Mouse (Mus musculus): ENCODE results near the gene Smo. TPM values are rescaled to one million over a fixed set of nuclear protein-coding genes. Genes with fewer than 3 reads are reported as not detected.

Gene Smo
- polyA plus RNA-seq, 1 experiment = 4.7 TPM

DNA sequence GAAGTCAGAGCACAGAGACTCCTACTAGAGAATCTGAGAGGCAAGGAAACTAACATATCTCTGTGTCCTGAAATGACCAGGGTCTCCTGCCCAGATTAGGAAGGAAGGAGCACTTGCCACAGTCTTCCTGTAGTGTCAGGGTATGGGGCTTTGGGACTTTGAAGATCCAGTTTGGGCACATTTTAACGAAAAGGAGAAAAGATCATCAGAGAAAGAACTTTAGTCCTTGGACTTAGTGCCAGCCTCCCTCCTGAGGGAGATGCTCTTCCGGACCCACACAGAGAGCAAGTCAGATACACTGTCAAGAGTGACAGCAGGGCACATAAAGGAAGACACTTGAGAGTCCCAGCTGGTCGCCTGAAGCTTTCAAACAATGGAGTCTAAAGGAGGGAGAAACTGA lies 68.7 kb downstream of the Smo start:
- H3K4me3 ChIP-seq (ENCODE audit: control insufficient read depth, low read depth, low read length) = no peak overlapping the region
- TF ChIP-seq POLR2A (IDR thresholded peaks at IDR 0.05; ENCODE audit: control insufficient read depth, low read depth, low read length) (no peak), CTCF (IDR thresholded peaks at IDR 0.05; ENCODE audit: control insufficient read depth, insufficient read depth, insufficient replicate concordance, low read depth, low read length) (no peak)
- H3K27ac ChIP-seq (ENCODE audit: control insufficient read depth, insufficient read depth, low read depth, low read length) = no peak overlapping the region
- H3K36me3 ChIP-seq (ENCODE audit: control insufficient read depth, insufficient read depth, low read length) = no peaks in the 10 kb centered on the region
- H3K27me3 ChIP-seq (ENCODE audit: control insufficient read depth, insufficient read depth, low read length) = no peaks in the 10 kb centered on the region
- no peaks in the 10 kb centered on the region; the same call in 1 of the 2 replicates for H3K4me1 ChIP-seq (ENCODE audit: control insufficient read depth, insufficient read depth, low read length)

DNA sequence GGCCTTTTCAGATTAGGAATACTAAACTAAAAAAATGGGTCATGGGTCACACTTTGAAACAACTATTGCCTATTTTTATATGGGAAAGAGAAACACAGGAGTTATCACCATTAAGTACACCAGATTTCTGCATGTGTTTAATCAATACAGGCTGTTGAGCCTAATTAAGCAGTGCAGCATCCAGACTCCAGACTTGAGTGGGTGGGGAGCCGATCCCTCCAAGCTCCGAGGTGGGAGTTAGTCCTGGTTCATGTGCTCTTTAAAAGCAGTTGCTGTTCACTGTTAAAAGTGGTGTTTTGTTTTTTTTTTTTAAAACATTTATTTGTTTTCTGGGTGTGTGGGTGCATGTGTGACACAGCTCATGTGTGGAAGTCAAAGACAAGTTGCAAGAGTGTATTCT lies 70.1 kb downstream of the Smo start:
- no peaks in the 10 kb centered on the region for H3K36me3 ChIP-seq (ENCODE audit: control insufficient read depth, insufficient read depth, low read length)
- H3K4me1 ChIP-seq (ENCODE audit: control insufficient read depth, insufficient read depth, low read length) = no peaks in the 10 kb centered on the region; the same call in 1 of the 2 replicates
- H3K27ac ChIP-seq (ENCODE audit: control insufficient read depth, insufficient read depth, low read depth, low read length) = no peak overlapping the region
- H3K27me3 ChIP-seq (ENCODE audit: control insufficient read depth, insufficient read depth, low read length) = no peaks in the 10 kb centered on the region
- H3K4me3 ChIP-seq (ENCODE audit: control insufficient read depth, low read depth, low read length) = no peak overlapping the region
- no peak for TF ChIP-seq CTCF (IDR thresholded peaks at IDR 0.05; ENCODE audit: control insufficient read depth, insufficient read depth, insufficient replicate concordance, low read depth, low read length)
- no peak for TF ChIP-seq POLR2A (IDR thresholded peaks at IDR 0.05; ENCODE audit: control insufficient read depth, low read depth, low read length)

Other genes with a start within 250 kb of the Smo start
- gene Kcp, start 227.6 kb upstream of the Smo start, polyA plus RNA-seq (2012; rRNA removed) = 2.7 and 3.1 TPM in 2 replicates
- 0.86 and 1.2 TPM in 2 replicates for gene Irf5, start 208.9 kb upstream of the Smo start, polyA plus RNA-seq (2012; rRNA removed)
- gene Tnpo3, start 125.6 kb upstream of the Smo start, polyA plus RNA-seq (2012; rRNA removed) = 28.0 and 28.9 TPM in 2 replicates
- gene Tspan33, start 41.3 kb upstream of the Smo start, polyA plus RNA-seq (2012; rRNA removed) = 9.3 and 10.8 TPM in 2 replicates
- gene Ahcyl2, start 32.5 kb downstream of the Smo start, polyA plus RNA-seq (2012; rRNA removed) = 102 and 118 TPM in 2 replicates
- gene Strip2, start 181.5 kb downstream of the Smo start, polyA plus RNA-seq (2012; rRNA removed) = 7.4 and 9.0 TPM in 2 replicates

Data from testis, adult 2 months (tissue).